Mouse (Mus musculus): ENCODE measurements around the gene Atp6v0e2. TPM values are rescaled to one million over a fixed set of nuclear protein-coding genes. Genes with fewer than 3 reads are reported as not detected.

Atp6v0e2 gene
- polyA plus RNA-seq (2012; fragmentation: generic; extraction: Trizol), result 5.1 TPM

GRCm38 (mm10) chr6:48537105-48537954 lies at the start of gene Atp6v0e2:
Gene Atp6v0e2, plus strand, starts transcription at chr6:48537615.
- H3ac ChIP-seq (ENCODE audit: control insufficient read depth, insufficient read length), result no peak within 1 kb of the TSS
- H3K36me3 ChIP-seq (ENCODE audit: control insufficient read depth, insufficient read depth), result no peaks in the 10 kb centered on the region
- TF ChIP-seq MYOD1 (IDR thresholded peaks at IDR 0.05; ENCODE audit: control insufficient read depth in 1 of 3, insufficient read length in 2 of 3, low read depth in 2 of 3) (peak in 1 of 3 experiments; percentile 17), MYOG (IDR thresholded peaks at IDR 0.05; ENCODE audit: control insufficient read depth in 1 of 3, insufficient read depth in 1 of 3, insufficient read length in 2 of 3, low read depth in 2 of 3) (peak in 1 of 3 experiments; percentile 25), USF1 (IDR thresholded peaks at IDR 0.05; ENCODE audit: low read depth) (no peak)
- H3K4me2 ChIP-seq (ENCODE audit: low read depth), result peak within 1 kb of the TSS; percentile 75
- peak within 1 kb of the TSS; percentile 18 for H3K4me3 ChIP-seq
- no peaks in the 10 kb centered on the region for H3K27me3 ChIP-seq (ENCODE audit: control insufficient read depth, insufficient read depth, insufficient read length)
- no peaks in the 10 kb centered on the region for H3K79me2 ChIP-seq (ENCODE audit: control insufficient read depth, insufficient read depth)

- no peak overlapping the region for H3ac ChIP-seq (ENCODE audit: control insufficient read depth, insufficient read length)
- TF ChIP-seq CEBPB (IDR thresholded peaks at IDR 0.05; ENCODE audit: insufficient read depth, poor library complexity, severe bottlenecking) (no peak), POLR2AphosphoS2 (IDR thresholded peaks at IDR 0.05; ENCODE audit: insufficient read length, low read depth) (no peak), MAX (IDR thresholded peaks at IDR 0.05; ENCODE audit: low read depth) (no peak), MYOD1 (IDR thresholded peaks at IDR 0.05; ENCODE audit: control insufficient read depth in 1 of 3, insufficient read length in 2 of 3, low read depth in 2 of 3) (no peak), POLR2A (IDR thresholded peaks at IDR 0.05; ENCODE audit: insufficient read length, low read depth) (no peak), REST (IDR thresholded peaks at IDR 0.05; ENCODE audit: insufficient read depth, insufficient read length) (no peak), TCF12 (IDR thresholded peaks at IDR 0.05; ENCODE audit: insufficient read depth, poor library complexity, severe bottlenecking) (no peak), MYOG (IDR thresholded peaks at IDR 0.05; ENCODE audit: control insufficient read depth in 1 of 3, insufficient read depth in 1 of 3, insufficient read length in 2 of 3, low read depth in 2 of 3) (peak in 1 of 3 experiments; percentile 3), SRF (IDR thresholded peaks at IDR 0.05; ENCODE audit: control insufficient read depth, insufficient read length, low read depth) (no peak)
- H3K36me3 ChIP-seq (ENCODE audit: control insufficient read depth, insufficient read depth), result no peaks in the 10 kb centered on the region
- peaks cover 5% of the 10 kb centered on the region for H3K27me3 ChIP-seq (ENCODE audit: control insufficient read depth, insufficient read depth, insufficient read length)
- no peak overlapping the region for H3K4me2 ChIP-seq (ENCODE audit: low read depth)
- no peak overlapping the region for H3K4me3 ChIP-seq
- H3K79me2 ChIP-seq (ENCODE audit: control insufficient read depth, insufficient read depth), result no peaks in the 10 kb centered on the region
Measured at GRCm38 (mm10) chr6:48487747-48488725, 49.4 kb upstream of the Atp6v0e2 start.

GRCm38 (mm10) chr6:48489741-48490140 lies 47.7 kb upstream of the Atp6v0e2 start:
- Histone ChIP-seq H3ac (ENCODE audit: control insufficient read depth, insufficient read length) (no peak overlapping the region), H3K36me3 (ENCODE audit: control insufficient read depth, insufficient read depth) (no peaks in the 10 kb centered on the region), H3K27me3 (ENCODE audit: control insufficient read depth, insufficient read depth, insufficient read length) (peaks cover 5% of the 10 kb centered on the region), H3K4me3 (no peak overlapping the region), H3K79me2 (ENCODE audit: control insufficient read depth, insufficient read depth) (no peaks in the 10 kb centered on the region), H3K4me2 (ENCODE audit: low read depth) (no peak overlapping the region)
- no peak for TF ChIP-seq E2F4 (IDR thresholded peaks at IDR 0.05; ENCODE audit: insufficient read depth)
- TF ChIP-seq MAX (IDR thresholded peaks at IDR 0.05; ENCODE audit: low read depth), result no peak
- TF ChIP-seq SRF (IDR thresholded peaks at IDR 0.05; ENCODE audit: control insufficient read depth, insufficient read length, low read depth), result no peak
- TF ChIP-seq REST (IDR thresholded peaks at IDR 0.05; ENCODE audit: insufficient read depth, insufficient read length), result no peak
- TF ChIP-seq MYOG (IDR thresholded peaks at IDR 0.05; ENCODE audit: control insufficient read depth in 1 of 3, insufficient read depth in 1 of 3, insufficient read length in 2 of 3, low read depth in 2 of 3), result peak in 2 of 3 experiments; percentile 17 to 44
- TF ChIP-seq TCF3 (IDR thresholded peaks at IDR 0.05; ENCODE audit: insufficient read length, low read depth), result no peak

GRCm38 (mm10) chr6:48491361-48491760 lies 46.1 kb upstream of the Atp6v0e2 start:
- Histone ChIP-seq H3K79me2 (ENCODE audit: control insufficient read depth, insufficient read depth) (no peaks in the 10 kb centered on the region), H3K27me3 (ENCODE audit: control insufficient read depth, insufficient read depth, insufficient read length) (no peaks in the 10 kb centered on the region), H3K4me2 (ENCODE audit: low read depth) (no peak overlapping the region), H3ac (ENCODE audit: control insufficient read depth, insufficient read length) (no peak overlapping the region), H3K4me3 (no peak overlapping the region), H3K36me3 (ENCODE audit: control insufficient read depth, insufficient read depth) (no peaks in the 10 kb centered on the region)
- no peak for TF ChIP-seq MYOG (IDR thresholded peaks at IDR 0.05; ENCODE audit: control insufficient read depth in 1 of 3, insufficient read depth in 1 of 3, insufficient read length in 2 of 3, low read depth in 2 of 3)
- TF ChIP-seq USF1 (IDR thresholded peaks at IDR 0.05; ENCODE audit: low read depth), result no peak
- TF ChIP-seq CEBPB (IDR thresholded peaks at IDR 0.05; ENCODE audit: insufficient read depth, poor library complexity, severe bottlenecking), result no peak
- no peak for TF ChIP-seq REST (IDR thresholded peaks at IDR 0.05; ENCODE audit: insufficient read depth, insufficient read length)
- no peak for TF ChIP-seq MAX (IDR thresholded peaks at IDR 0.05; ENCODE audit: low read depth)
- TF ChIP-seq TCF12 (IDR thresholded peaks at IDR 0.05; ENCODE audit: insufficient read depth, poor library complexity, severe bottlenecking), result no peak
- no peak for TF ChIP-seq POLR2AphosphoS2 (IDR thresholded peaks at IDR 0.05; ENCODE audit: insufficient read length, low read depth)
- no peak for TF ChIP-seq TCF3 (IDR thresholded peaks at IDR 0.05; ENCODE audit: insufficient read length, low read depth)
- TF ChIP-seq POLR2A (IDR thresholded peaks at IDR 0.05; ENCODE audit: insufficient read length, low read depth), result no peak
- TF ChIP-seq MYOD1 (IDR thresholded peaks at IDR 0.05; ENCODE audit: control insufficient read depth in 1 of 3, insufficient read length in 2 of 3, low read depth in 2 of 3), result no peak
- TF ChIP-seq E2F4 (IDR thresholded peaks at IDR 0.05; ENCODE audit: insufficient read depth), result no peak
- TF ChIP-seq SRF (IDR thresholded peaks at IDR 0.05; ENCODE audit: control insufficient read depth, insufficient read length, low read depth), result no peak

All from myocyte (in vitro differentiated cells).